Mouse (Mus musculus) lung, postnatal 0 days (tissue): ENCODE data around the gene Luzp1. TPM values are rescaled to one million over a fixed set of nuclear protein-coding genes. Genes with fewer than 3 reads are reported as not detected.

Experiments
- ATAC-seq: fragments of 200-750 bp; cut with Nextera tagmentation; 2 replicates; pipeline ENCODE4 v1.8.0; 2017; ENCODE audit warnings: moderate library complexity
- DNase-seq: peaks from one replicate; pipeline ENCODE4 v3.0.0-alpha.2; 2016; ENCODE audit warnings: low spot score
- H3K27ac ChIP-seq: fragments of 300-500 bp; sonication (generic); 2 replicates; pipeline ENCODE4 v1.5.1; 2014; ENCODE audit warnings: antibody characterized with exemption, mild to moderate bottlenecking, low read length, mixed read lengths
- H3K27me3 ChIP-seq: fragments of 300-500 bp; sonication (generic); replicated peaks from 2 replicates; pipeline ENCODE4 v1.6.1; 2014; ENCODE audit warnings: low read length, mixed read lengths; ENCODE audit not compliant: insufficient read depth
- H3K36me3 ChIP-seq: fragments of 300-500 bp; sonication (generic); 2 replicates; pipeline ENCODE4 v1.6.1; 2014; ENCODE audit warnings: low read length, mixed read lengths; ENCODE audit not compliant: insufficient read depth
- H3K4me1 ChIP-seq: fragments of 300-500 bp; sonication (generic); 2 replicates; pipeline ENCODE4 v1.6.1; 2014; ENCODE audit warnings: antibody characterized with exemption, low read depth, low read length, mixed read lengths; ENCODE audit not compliant: insufficient read depth
- H3K4me2 ChIP-seq: fragments of 300-500 bp; sonication (generic); replicated peaks from 2 replicates; pipeline ENCODE4 v1.6.1; 2014; ENCODE audit warnings: low read depth, mild to moderate bottlenecking, low read length, moderate library complexity, mixed read lengths
- H3K4me3 ChIP-seq: fragments of 300-500 bp; sonication (generic); 2 replicates; pipeline ENCODE4 v1.5.1; 2014; ENCODE audit warnings: low read depth, low read length
- H3K9ac ChIP-seq: fragments of 300-500 bp; sonication (generic); replicated peaks from 2 replicates; pipeline ENCODE4 v1.6.1; 2014; ENCODE audit warnings: low read depth, mild to moderate bottlenecking
- H3K9me3 ChIP-seq: fragments of 300-500 bp; sonication (generic); 2 replicates; pipeline ENCODE4 v1.6.1; 2016; ENCODE audit warnings: low read length, mixed read lengths
- CTCF ChIP-seq: IDR thresholded peaks from 2 replicates; pipeline ENCODE4 v1.5.1; 2016; ENCODE audit warnings: antibody characterized with exemption, mild to moderate bottlenecking
- EP300 ChIP-seq: IDR thresholded peaks from 2 replicates; pipeline ENCODE4 v1.6.1; 2016; ENCODE audit warnings: antibody characterized with exemption, mild to moderate bottlenecking, control low read depth
- WGBS: fragments of 180-500 bp; shearing (Covaris S2); extraction: QIAGEN DNeasy Blood & Tissue Kit; methylation state at CpG from one replicate; pipeline ENCODE4 v1.1.7; 2014; 5-methylcytosine and 5-hydroxymethylcytosine counted together
- polyA plus RNA-seq: library from polyadenylated mRNA; unstranded; fragments of >200 nt; fragmentation: Nextera tagmentation; extraction: Ambion mirVana; gene quantifications from 2 replicates; pipeline ENCODE4 v1.2.1, GENCODE M21; 2015

Gene Luzp1
- polyA plus RNA-seq, 1 experiment from 2014 or later: 109 TPM

DNA sequence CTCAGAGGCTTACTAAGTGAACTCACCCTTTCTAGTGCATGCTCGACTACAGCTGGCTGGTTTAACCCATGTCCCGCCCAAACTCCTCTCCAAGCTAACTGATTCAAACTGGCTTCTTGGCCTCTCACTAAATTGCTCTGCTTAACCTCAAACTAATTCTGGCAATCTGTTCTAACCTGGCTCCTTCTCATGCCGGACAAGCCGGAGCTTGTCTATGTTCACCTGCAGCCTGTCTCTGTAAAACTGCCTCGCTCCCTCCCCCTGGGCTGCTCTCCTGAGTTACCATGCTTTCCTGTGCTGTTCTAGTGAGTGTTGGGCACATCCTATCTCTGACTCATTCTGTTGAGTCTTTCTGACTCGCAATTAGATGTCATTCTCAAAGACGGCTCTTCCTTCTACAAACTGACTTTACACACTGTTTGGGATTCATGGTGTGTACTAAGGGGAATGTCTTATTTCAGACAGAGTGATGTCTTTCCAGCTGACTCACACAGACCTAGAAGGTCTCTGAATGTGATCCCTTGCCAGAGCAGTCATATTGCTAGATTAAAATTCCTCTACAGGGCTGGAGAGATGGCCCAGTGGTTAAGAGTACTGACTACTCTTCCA is 128.8 kb downstream of the Luzp1 start:
- TF ChIP-seq CTCF (no peak), EP300 (no peak)
- Histone ChIP-seq H3K4me3 (no peak overlapping the region), H3K4me1 (peaks cover 8% of the 10 kb centered on the region; the same call in 1 of the 2 replicates), H3K27me3 (no peaks in the 10 kb centered on the region), H3K9ac (no peak overlapping the region), H3K27ac (no peak overlapping the region), H3K4me2 (no peak overlapping the region), H3K36me3 (no peaks in the 10 kb centered on the region), H3K9me3 (no peaks in the 10 kb centered on the region)
- DNase-seq: no peak
- no peak for ATAC-seq
- WGBS: 78% methylated on average over 7 of the region's 7 CpGs

DNA sequence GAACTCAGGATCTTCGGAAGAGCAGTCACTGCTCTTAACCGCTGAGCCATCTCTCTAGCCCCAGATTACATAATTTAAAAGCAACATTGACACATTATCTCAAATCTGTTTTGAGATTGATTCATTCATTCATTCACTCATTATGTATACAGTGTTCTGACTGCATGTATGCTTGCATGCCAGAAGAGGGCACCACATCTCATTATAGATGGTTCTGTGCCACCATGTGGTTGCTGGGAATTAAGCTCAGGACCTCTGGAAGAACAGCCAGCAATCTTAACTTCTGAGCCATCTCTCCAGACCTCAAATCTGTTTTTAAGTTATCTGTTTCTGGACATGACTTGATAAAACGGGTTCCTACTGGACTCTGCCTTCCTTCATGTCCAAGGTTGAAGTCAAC is 130.3 kb downstream of the Luzp1 start:
- Histone ChIP-seq H3K9ac (no peak overlapping the region), H3K9me3 (no peaks in the 10 kb centered on the region), H3K36me3 (no peaks in the 10 kb centered on the region), H3K27me3 (no peaks in the 10 kb centered on the region), H3K4me2 (no peak overlapping the region), H3K27ac (no peak overlapping the region), H3K4me3 (no peak overlapping the region), H3K4me1 (peaks cover 8% of the 10 kb centered on the region; the same call in 1 of the 2 replicates)
- over 99% methylated on average over 3 of the region's 3 CpGs for WGBS
- DNase-seq: no peak
- ATAC-seq: no peak
- TF ChIP-seq EP300 (no peak), CTCF (peak; percentile 42)

DNA sequence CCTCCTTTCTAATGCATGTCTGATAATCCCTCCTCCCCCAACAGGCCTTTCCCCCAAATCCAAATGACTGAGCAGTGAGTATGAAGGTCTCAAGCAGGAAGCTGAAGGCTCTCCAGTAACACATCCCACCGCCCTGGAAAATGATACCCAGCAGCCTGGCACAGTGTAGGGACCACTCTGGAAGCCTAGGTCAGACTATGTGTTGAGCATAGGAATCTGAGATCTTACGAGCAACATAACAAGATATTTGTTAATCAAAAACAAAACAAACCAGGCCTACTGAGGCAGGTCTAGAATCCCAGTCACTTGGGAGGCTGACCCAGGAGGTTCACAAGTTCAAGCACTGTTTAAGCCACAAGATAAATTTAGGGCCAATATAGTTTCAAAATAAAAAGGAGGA is 131.0 kb downstream of the Luzp1 start:
- Histone ChIP-seq H3K4me2 (peak overlapping the region; percentile 9; the same call in 1 of the 2 replicates), H3K27me3 (no peaks in the 10 kb centered on the region), H3K36me3 (no peaks in the 10 kb centered on the region), H3K4me1 (peaks cover 8% of the 10 kb centered on the region; the same call in 1 of the 2 replicates), H3K9me3 (no peaks in the 10 kb centered on the region), H3K9ac (no peak overlapping the region), H3K27ac (no peak overlapping the region), H3K4me3 (no peak overlapping the region)
- 81% methylated on average over 2 of the region's 2 CpGs for WGBS
- DNase-seq (no peak), ATAC-seq (no peak)
- TF ChIP-seq CTCF (no peak), EP300 (no peak)

GRCm38 (mm10) chr4:136601476-136601875 is 131.9 kb downstream of the Luzp1 start:
- Histone ChIP-seq H3K4me2 (peak overlapping the region; percentile 56), H3K9me3 (no peaks in the 10 kb centered on the region), H3K27ac (peak overlapping the region; percentile 91), H3K36me3 (no peaks in the 10 kb centered on the region), H3K4me3 (peak overlapping the region; percentile 88), H3K4me1 (peaks cover 8% of the 10 kb centered on the region; the same call in 1 of the 2 replicates), H3K27me3 (no peaks in the 10 kb centered on the region), H3K9ac (peak overlapping the region; percentile 90; the same call in 1 of the 2 replicates)
- WGBS: 1% methylated on average over 13 of the region's 13 CpGs
- DNase-seq (peak; percentile 38), ATAC-seq (peak; percentile 5)
- no peak for TF ChIP-seq EP300
- TF ChIP-seq CTCF: no peak

DNA sequence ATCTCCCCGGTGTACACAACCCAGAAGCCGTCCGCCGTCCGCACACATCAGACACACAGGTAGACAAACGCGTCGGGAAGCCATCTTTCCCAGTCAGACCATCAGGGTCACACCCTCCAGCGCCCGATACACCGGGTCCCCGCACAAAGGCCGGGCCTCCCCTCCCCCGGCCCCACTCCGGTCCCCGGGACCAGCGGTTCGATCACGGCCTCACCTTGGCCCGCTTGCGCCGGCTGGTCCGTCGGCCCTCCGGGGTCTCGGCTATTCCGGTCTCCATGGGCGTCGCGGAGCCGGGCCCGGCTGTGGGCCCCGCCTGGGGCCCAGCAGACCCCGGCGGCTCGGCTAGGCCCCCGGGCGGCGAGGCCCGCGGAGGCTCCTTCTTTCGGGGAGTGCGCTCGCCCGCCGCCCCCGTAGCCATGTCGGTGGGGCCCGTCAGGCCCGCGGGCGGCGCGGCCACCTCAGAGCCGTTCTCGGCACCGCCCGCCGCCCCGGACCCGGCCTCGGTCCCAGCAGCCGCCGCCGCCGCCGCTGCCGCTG is 132.5 kb downstream of the Luzp1 start:
- peak overlapping the region; percentile 90 for H3K9ac ChIP-seq
- peak overlapping the region; percentile 91 for H3K27ac ChIP-seq
- WGBS: under 1% methylated on average over 56 of the region's 68 CpGs
- no peaks in the 10 kb centered on the region for H3K36me3 ChIP-seq
- ATAC-seq (peak; percentile 67), DNase-seq (peak; percentile 54)
- H3K9me3 ChIP-seq: no peaks in the 10 kb centered on the region
- peaks cover 8% of the 10 kb centered on the region; the same call in 1 of the 2 replicates for H3K4me1 ChIP-seq
- H3K27me3 ChIP-seq: no peaks in the 10 kb centered on the region
- H3K4me2 ChIP-seq: peak overlapping the region; percentile 56
- TF ChIP-seq CTCF (no peak), EP300 (no peak)
- H3K4me3 ChIP-seq: peak overlapping the region; percentile 88

DNA sequence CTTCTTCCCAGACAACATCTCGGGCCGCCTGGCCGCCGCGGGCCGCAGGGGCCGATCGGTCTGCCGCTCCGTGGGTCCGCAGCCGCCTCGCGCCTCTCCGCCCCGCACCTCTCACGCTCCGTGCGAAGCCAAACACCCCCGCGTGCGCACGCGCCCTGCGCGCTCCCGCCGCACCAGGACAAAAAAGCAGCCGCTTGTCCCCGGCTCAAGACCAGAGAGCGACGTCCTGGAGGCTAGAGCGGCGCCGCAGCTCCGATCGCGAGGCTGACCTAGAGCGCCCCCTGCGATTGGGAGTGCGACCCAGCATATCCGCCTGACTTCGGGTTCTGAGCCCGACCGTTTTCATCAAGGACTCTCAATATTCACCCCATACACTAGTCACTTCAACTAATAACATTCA is 133.0 kb downstream of the Luzp1 start, which contains the start of gene Kdm1a:
Kdm1a (minus strand) TSS at position 156 of the 400 bp plus-strand sequence.
- TF ChIP-seq CTCF: peak; percentile 95
- no peak for TF ChIP-seq EP300
- Histone ChIP-seq H3K9ac (peak within 1 kb of the TSS; percentile 90), H3K4me2 (peak within 1 kb of the TSS; percentile 56), H3K36me3 (no peaks in the 10 kb centered on the region), H3K27me3 (no peaks in the 10 kb centered on the region), H3K4me1 (peaks cover 8% of the 10 kb centered on the region; the same call in 1 of the 2 replicates), H3K9me3 (no peaks in the 10 kb centered on the region), H3K27ac (peak within 1 kb of the TSS; percentile 91), H3K4me3 (peak within 1 kb of the TSS; percentile 88)
- peak; percentile 94 for DNase-seq
- peak; percentile 91 for ATAC-seq
- 0% methylated on average over 39 of the region's 45 CpGs for WGBS

Other genes starting within 250 kb of the Luzp1 start
- 26.8 and 29.1 TPM in 2 replicates for gene Tcea3, start 222.0 kb upstream of the Luzp1 start, polyA plus RNA-seq
- gene Zfp46, start 185.1 kb upstream of the Luzp1 start, polyA plus RNA-seq: 18.4 and 21.0 TPM in 2 replicates
- 82.2 and 82.9 TPM in 2 replicates for gene Hnrnpr, start 158.8 kb upstream of the Luzp1 start, polyA plus RNA-seq
- 0.10 TPM in 1 of 2 replicates, not detected in the other for gene Htr1d, start 46.2 kb upstream of the Luzp1 start, polyA plus RNA-seq
- 0.36 and 0.78 TPM in 2 replicates for gene 6030445D17Rik, start 7.5 kb upstream of the Luzp1 start, polyA plus RNA-seq
- gene Kdm1a, start 133.0 kb downstream of the Luzp1 start, polyA plus RNA-seq: 21.0 TPM in 2 replicates
- not detected in 2 replicates for gene Tex46, start 140.7 kb downstream of the Luzp1 start, polyA plus RNA-seq
- gene Lactbl1, start 152.9 kb downstream of the Luzp1 start, polyA plus RNA-seq: not detected in 2 replicates